Mouse (Mus musculus): ENCODE data around the gene Fam166b. TPM values are rescaled to one million over a fixed set of nuclear protein-coding genes. Genes with fewer than 3 reads are reported as not detected.
A peak's percentile ranks its signal among the peaks of the same experiment; 100 is the strongest.

Fam166b gene
- total RNA-seq (2014; rRNA removed) (1.7 and 2.8 TPM in 2 replicates), polyA plus RNA-seq (2015; fragmentation: Nextera tagmentation; extraction: Ambion mirVana) (1.6 and 2.2 TPM in 2 replicates)

DNA sequence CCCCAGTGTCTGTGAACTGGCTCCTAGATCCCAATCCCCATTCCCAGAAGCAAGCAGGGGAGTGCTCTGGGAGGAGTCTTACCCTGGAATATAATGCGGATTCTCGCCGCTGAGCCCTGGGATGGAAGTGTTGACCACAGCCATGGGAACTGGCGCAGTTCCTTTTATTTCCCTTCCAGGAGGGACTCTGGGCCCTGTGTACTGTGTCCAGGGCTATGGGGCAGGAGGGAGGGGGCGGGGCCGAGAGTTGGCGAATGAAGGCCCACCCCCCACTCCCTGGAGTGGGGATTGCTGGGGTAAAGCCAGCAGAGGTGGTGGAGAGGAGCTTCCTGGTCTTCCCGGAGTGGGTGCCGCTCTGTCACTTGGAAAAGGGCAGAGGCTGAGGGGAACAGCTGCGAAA, at the start of gene Fam166b:
Fam166b (minus strand) TSS at position 189 of the 400 bp plus-strand sequence.
- Histone ChIP-seq H3K9me3 (ENCODE audit: low read length) (no peaks in the 10 kb centered on the region), H3K4me3 (ENCODE audit: low read depth, low read length) (no peak within 1 kb of the TSS), H3K27me3 (ENCODE audit: insufficient read depth, low read length) (no peaks in the 10 kb centered on the region), H3K9ac (replicated peaks; ENCODE audit: low read length, poor library complexity, severe bottlenecking) (peak within 1 kb of the TSS; percentile 39; the same call in 1 of the 2 replicates), H3K36me3 (ENCODE audit: insufficient read depth, low read length) (peaks cover 34% of the 10 kb centered on the region), H3K4me1 (ENCODE audit: insufficient read depth, low read length) (no peaks in the 10 kb centered on the region), H3K4me2 (ENCODE audit: low read depth, low read length, poor library complexity, severe bottlenecking) (no peak within 1 kb of the TSS; the same call in 1 of the 2 replicates), H3K27ac (ENCODE audit: low read depth, low read length) (0 out of 2 replicates have a peak within 1 kb of the TSS, but pooled peaks have one; percentile 26)
- WGBS: 12% methylated on average over 9 of the region's 10 CpGs
- peak; percentile 33 for DNase-seq (ENCODE audit: low spot score)
- TF ChIP-seq CTCF (IDR thresholded peaks at IDR 0.05): no peak
- ATAC-seq (ENCODE audit: low FRiP score): peak; percentile 39; the same call in 1 of the 2 replicates

DNA sequence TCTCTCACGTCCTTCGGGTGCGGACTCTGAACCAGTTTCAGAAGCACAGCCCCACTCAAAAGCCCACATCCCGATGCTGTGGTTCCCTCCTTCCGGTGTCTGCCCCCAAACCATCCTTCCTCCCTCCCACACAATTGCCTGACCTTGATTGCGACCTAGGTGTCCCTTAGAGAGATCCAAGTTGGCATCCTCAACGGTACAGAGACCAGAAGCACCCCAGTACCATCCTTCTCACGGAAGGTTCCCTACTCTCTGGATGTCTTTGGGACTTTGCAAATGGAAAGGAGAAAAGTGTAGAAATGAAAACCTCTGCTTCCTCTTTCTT, 49.6 kb upstream of the Fam166b start:
- H3K4me2 ChIP-seq (ENCODE audit: low read depth, low read length, poor library complexity, severe bottlenecking): peak overlapping the region; percentile 45
- no peaks in the 10 kb centered on the region for H3K9me3 ChIP-seq (ENCODE audit: low read length)
- WGBS: 55% methylated on average over 8 of the region's 8 CpGs
- no peaks in the 10 kb centered on the region for H3K36me3 ChIP-seq (ENCODE audit: insufficient read depth, low read length)
- no peak overlapping the region for H3K27ac ChIP-seq (ENCODE audit: low read depth, low read length)
- no peak overlapping the region for H3K9ac ChIP-seq (replicated peaks; ENCODE audit: low read length, poor library complexity, severe bottlenecking)
- ATAC-seq (ENCODE audit: low FRiP score) (no peak; the same call in 1 of the 2 replicates), DNase-seq (ENCODE audit: low spot score) (no peak)
- H3K4me1 ChIP-seq (ENCODE audit: insufficient read depth, low read length): no peaks in the 10 kb centered on the region
- H3K4me3 ChIP-seq (ENCODE audit: low read depth, low read length): peak overlapping the region; percentile 26; the same call in 1 of the 2 replicates
- no peaks in the 10 kb centered on the region for H3K27me3 ChIP-seq (ENCODE audit: insufficient read depth, low read length)
- TF ChIP-seq CTCF (IDR thresholded peaks at IDR 0.05): no peak

GRCm38 (mm10) chr4:43477857-43478533, 49.1 kb upstream of the Fam166b start:
- Histone ChIP-seq H3K27ac (ENCODE audit: low read depth, low read length) (no peak overlapping the region), H3K4me2 (ENCODE audit: low read depth, low read length, poor library complexity, severe bottlenecking) (peak overlapping the region; percentile 45), H3K4me3 (ENCODE audit: low read depth, low read length) (peak overlapping the region; percentile 26; the same call in 1 of the 2 replicates), H3K9ac (replicated peaks; ENCODE audit: low read length, poor library complexity, severe bottlenecking) (no peak overlapping the region), H3K9me3 (ENCODE audit: low read length) (no peaks in the 10 kb centered on the region), H3K36me3 (ENCODE audit: insufficient read depth, low read length) (no peaks in the 10 kb centered on the region), H3K27me3 (ENCODE audit: insufficient read depth, low read length) (no peaks in the 10 kb centered on the region), H3K4me1 (ENCODE audit: insufficient read depth, low read length) (no peaks in the 10 kb centered on the region)
- ATAC-seq (ENCODE audit: low FRiP score) (peak; percentile 93), DNase-seq (ENCODE audit: low spot score) (peak; percentile 94)
- TF ChIP-seq CTCF (IDR thresholded peaks at IDR 0.05): peak; percentile 68
- WGBS: 19% methylated on average over 11 of the region's 11 CpGs

DNA sequence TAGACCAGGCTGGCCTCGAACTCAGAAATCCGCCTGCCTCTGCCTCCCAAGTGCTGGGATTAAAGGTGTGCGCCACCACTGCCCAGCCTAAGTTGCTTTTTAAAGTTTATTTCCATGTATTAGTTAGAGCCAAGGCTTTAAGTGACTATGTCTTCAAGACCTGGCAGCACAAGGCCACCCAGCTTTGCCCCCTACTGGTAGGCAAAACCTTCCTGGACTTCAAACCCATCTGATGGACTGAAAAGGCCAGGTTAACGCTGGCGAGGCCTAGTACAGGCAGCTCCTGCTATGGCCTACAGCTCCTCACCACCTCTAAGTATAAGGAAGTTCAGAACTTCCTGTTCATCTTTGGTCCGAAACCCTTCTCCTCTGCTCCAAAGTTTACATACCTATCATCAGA, 47.7 kb upstream of the Fam166b start:
- WGBS: 88% methylated on average over 5 of the region's 6 CpGs
- H3K4me1 ChIP-seq (ENCODE audit: insufficient read depth, low read length): no peaks in the 10 kb centered on the region

GRCm38 (mm10) chr4:43473636-43474035, 44.7 kb upstream of the Fam166b start:
- H3K27me3 ChIP-seq (ENCODE audit: insufficient read depth, low read length): no peaks in the 10 kb centered on the region
- DNase-seq (ENCODE audit: low spot score): no peak
- no peaks in the 10 kb centered on the region for H3K4me1 ChIP-seq (ENCODE audit: insufficient read depth, low read length)
- no peak overlapping the region for H3K4me3 ChIP-seq (ENCODE audit: low read depth, low read length)
- no peak for ATAC-seq (ENCODE audit: low FRiP score)
- 79% methylated on average over 1 of the region's 1 CpGs for WGBS
- no peaks in the 10 kb centered on the region for H3K9me3 ChIP-seq (ENCODE audit: low read length)
- H3K4me2 ChIP-seq (ENCODE audit: low read depth, low read length, poor library complexity, severe bottlenecking): no peak overlapping the region
- H3K36me3 ChIP-seq (ENCODE audit: insufficient read depth, low read length): no peaks in the 10 kb centered on the region
- no peak for TF ChIP-seq CTCF (IDR thresholded peaks at IDR 0.05)
- no peak overlapping the region for H3K9ac ChIP-seq (replicated peaks; ENCODE audit: low read length, poor library complexity, severe bottlenecking)
- no peak overlapping the region for H3K27ac ChIP-seq (ENCODE audit: low read depth, low read length)

More for the DNA sequence above, 47.7 kb upstream of the Fam166b start:
- Histone ChIP-seq H3K4me3 (ENCODE audit: low read depth, low read length) (no peak overlapping the region), H3K27ac (ENCODE audit: low read depth, low read length) (no peak overlapping the region), H3K9me3 (ENCODE audit: low read length) (no peaks in the 10 kb centered on the region), H3K27me3 (ENCODE audit: insufficient read depth, low read length) (no peaks in the 10 kb centered on the region), H3K9ac (replicated peaks; ENCODE audit: low read length, poor library complexity, severe bottlenecking) (no peak overlapping the region), H3K36me3 (ENCODE audit: insufficient read depth, low read length) (no peaks in the 10 kb centered on the region), H3K4me2 (ENCODE audit: low read depth, low read length, poor library complexity, severe bottlenecking) (no peak overlapping the region)
- DNase-seq (ENCODE audit: low spot score) (no peak), ATAC-seq (ENCODE audit: low FRiP score) (no peak)
- TF ChIP-seq CTCF (IDR thresholded peaks at IDR 0.05): no peak

GRCm38 (mm10) chr4:43470301-43470700, 41.4 kb upstream of the Fam166b start:
- no peak overlapping the region for H3K4me2 ChIP-seq (ENCODE audit: low read depth, low read length, poor library complexity, severe bottlenecking)
- DNase-seq (ENCODE audit: low spot score) (no peak), ATAC-seq (ENCODE audit: low FRiP score) (no peak)
- H3K4me3 ChIP-seq (ENCODE audit: low read depth, low read length): no peak overlapping the region
- H3K4me1 ChIP-seq (ENCODE audit: insufficient read depth, low read length): no peaks in the 10 kb centered on the region
- no peaks in the 10 kb centered on the region for H3K27me3 ChIP-seq (ENCODE audit: insufficient read depth, low read length)
- H3K36me3 ChIP-seq (ENCODE audit: insufficient read depth, low read length): no peaks in the 10 kb centered on the region
- H3K27ac ChIP-seq (ENCODE audit: low read depth, low read length): no peak overlapping the region
- no peak overlapping the region for H3K9ac ChIP-seq (replicated peaks; ENCODE audit: low read length, poor library complexity, severe bottlenecking)
- WGBS: 95% methylated on average over 10 of the region's 10 CpGs
- TF ChIP-seq CTCF (IDR thresholded peaks at IDR 0.05): no peak
- no peaks in the 10 kb centered on the region for H3K9me3 ChIP-seq (ENCODE audit: low read length)
